Mouse (Mus musculus) 416B (cell line): ENCODE measurements around the gene Mkln1.

Experiments used
- DNase-seq: peaks from one replicate; pipeline ENCODE4 v3.0.0; 2011; ENCODE audit warnings: low read depth

The Mkln1 gene

GRCm38 (mm10) chr6:31398431-31399205, at the start of gene Mkln1:
Gene Mkln1, plus strand, starts transcription at chr6:31398735.
- peak; percentile 75 for DNase-seq

GRCm38 (mm10) chr6:31356444-31357191, 41.9 kb upstream of the Mkln1 start:
- no peak for DNase-seq

GRCm38 (mm10) chr6:31357286-31357685, 41.2 kb upstream of the Mkln1 start:
- no peak for DNase-seq

- DNase-seq, result no peak
These were observed 35.9 kb upstream of the Mkln1 start for GRCm38 (mm10) chr6:31362617-31363016.

- DNase-seq, result no peak
These were observed 34.1 kb upstream of the Mkln1 start for GRCm38 (mm10) chr6:31364399-31364798.

GRCm38 (mm10) chr6:31367947-31368346, 30.6 kb upstream of the Mkln1 start:
- no peak for DNase-seq

GRCm38 (mm10) chr6:31368559-31368958, 30.0 kb upstream of the Mkln1 start:
- peak; percentile 36 for DNase-seq

GRCm38 (mm10) chr6:31369875-31370274, 28.7 kb upstream of the Mkln1 start:
- DNase-seq, result peak; percentile 71

- no peak for DNase-seq
These were observed 27.9 kb upstream of the Mkln1 start for GRCm38 (mm10) chr6:31370550-31371061.

- no peak for DNase-seq
These were observed 27.4 kb upstream of the Mkln1 start for GRCm38 (mm10) chr6:31371140-31371539.

- DNase-seq, result no peak
These were observed 25.9 kb upstream of the Mkln1 start for GRCm38 (mm10) chr6:31372620-31373019.

GRCm38 (mm10) chr6:31373084-31373673, 25.4 kb upstream of the Mkln1 start:
- peak; percentile 67 for DNase-seq

- no peak for DNase-seq
These were observed 15.5 kb upstream of the Mkln1 start for GRCm38 (mm10) chr6:31382989-31383388.

GRCm38 (mm10) chr6:31384794-31385193, 13.7 kb upstream of the Mkln1 start:
- no peak for DNase-seq

GRCm38 (mm10) chr6:31385281-31386145, 13.0 kb upstream of the Mkln1 start:
- no peak for DNase-seq

GRCm38 (mm10) chr6:31389716-31390115, 8.8 kb upstream of the Mkln1 start:
- no peak for DNase-seq

- peak; percentile 40 for DNase-seq
These were observed 8.1 kb upstream of the Mkln1 start for GRCm38 (mm10) chr6:31390243-31390981.

- DNase-seq, result no peak
These were observed 5.7 kb upstream of the Mkln1 start for GRCm38 (mm10) chr6:31392871-31393270.

- DNase-seq, result no peak
These were observed 2.4 kb upstream of the Mkln1 start for GRCm38 (mm10) chr6:31396118-31396517.

GRCm38 (mm10) chr6:31397308-31397707, 1.2 kb upstream of the Mkln1 start:
- no peak for DNase-seq
